Mouse (Mus musculus) embryo, embryonic 9.5 days (tissue): ENCODE measurements around the gene Macrod2.

ENCODE experiments used
- DNase-seq: peaks from one replicate; pipeline ENCODE4 v3.0.0-alpha.2; 2017; ENCODE audit errors: extremely low spot score

Gene Macrod2

GRCm38 (mm10) chr2:140395179-140395578, at the start of gene Macrod2:
Gene Macrod2, plus strand, starts transcription at chr2:140395309.
- peak; percentile 95 for DNase-seq

GRCm38 (mm10) chr2:140359905-140360304, 35.2 kb upstream of the Macrod2 start:
- no peak for DNase-seq

DNA sequence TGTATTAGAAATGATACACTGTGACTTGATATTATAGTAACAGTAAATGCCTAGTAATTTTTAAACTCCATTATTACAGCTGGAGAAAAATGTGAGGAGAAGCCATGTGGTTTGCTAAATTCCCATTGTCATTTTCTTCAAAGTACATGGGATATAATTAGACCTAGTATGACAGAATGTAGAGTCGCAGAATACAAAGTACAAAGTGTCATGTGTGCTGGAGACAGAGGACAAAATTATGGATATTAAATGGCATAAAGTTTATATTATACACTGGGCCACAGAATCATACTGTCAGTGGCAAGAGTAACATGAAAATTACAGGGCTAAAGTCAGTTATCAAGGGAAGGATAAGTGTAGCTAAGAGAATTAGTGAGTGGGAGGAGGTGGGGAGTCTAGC, 30.3 kb upstream of the Macrod2 start:
- no peak for DNase-seq

- no peak for DNase-seq
Measured at GRCm38 (mm10) chr2:140389525-140389924, 5.6 kb upstream of the Macrod2 start, which contains the start of gene Sel1l2. Gene Sel1l2, minus strand, starts transcription at chr2:140389706.

DNA sequence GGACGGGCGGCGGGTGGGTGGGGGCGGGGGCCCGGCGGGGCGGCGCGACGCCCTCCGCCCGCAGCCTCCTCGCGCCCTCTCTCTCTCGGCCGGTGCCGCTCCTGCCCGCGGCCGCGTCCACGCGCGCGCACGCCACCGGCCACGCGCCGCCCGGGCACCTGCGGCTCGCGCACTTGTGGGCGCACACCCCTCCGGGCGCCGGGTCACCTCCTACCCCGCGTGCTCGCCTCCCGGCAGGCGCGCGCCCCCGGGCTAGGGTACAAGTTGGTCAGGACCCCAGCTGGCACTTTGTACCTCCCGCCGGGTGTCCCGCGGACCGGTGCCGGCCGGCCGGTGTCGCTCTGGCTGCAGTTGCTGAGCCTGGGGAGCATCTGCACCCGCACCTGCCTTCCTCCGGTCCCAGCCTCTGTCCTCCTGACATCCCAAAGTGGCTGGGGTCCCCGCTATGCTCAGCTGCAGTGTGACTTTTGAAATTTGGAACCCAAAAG, 679 bp downstream of the Macrod2 start:
- peak; percentile 67 for DNase-seq

GRCm38 (mm10) chr2:140425844-140426243, 30.7 kb downstream of the Macrod2 start:
- no peak for DNase-seq

DNA sequence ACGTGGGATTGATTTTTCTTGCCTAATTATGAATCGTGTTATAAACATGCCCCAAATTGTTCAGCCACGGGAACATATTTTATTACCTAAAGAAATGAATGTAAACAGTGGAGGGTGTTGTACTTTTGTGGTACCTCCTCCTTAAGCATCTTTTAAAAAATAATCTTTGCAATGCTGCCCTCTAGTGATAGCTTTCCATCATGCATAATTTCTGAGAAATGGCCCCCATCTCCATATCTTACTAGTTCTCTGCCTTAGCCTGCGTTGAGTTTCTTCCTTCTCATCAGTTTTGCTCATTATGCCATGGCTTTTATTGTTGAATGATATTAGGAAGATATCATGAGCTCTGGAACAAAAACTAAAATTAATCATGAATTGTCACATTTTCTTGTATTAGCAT, 32.2 kb downstream of the Macrod2 start:
- DNase-seq: peak; percentile 40

DNA sequence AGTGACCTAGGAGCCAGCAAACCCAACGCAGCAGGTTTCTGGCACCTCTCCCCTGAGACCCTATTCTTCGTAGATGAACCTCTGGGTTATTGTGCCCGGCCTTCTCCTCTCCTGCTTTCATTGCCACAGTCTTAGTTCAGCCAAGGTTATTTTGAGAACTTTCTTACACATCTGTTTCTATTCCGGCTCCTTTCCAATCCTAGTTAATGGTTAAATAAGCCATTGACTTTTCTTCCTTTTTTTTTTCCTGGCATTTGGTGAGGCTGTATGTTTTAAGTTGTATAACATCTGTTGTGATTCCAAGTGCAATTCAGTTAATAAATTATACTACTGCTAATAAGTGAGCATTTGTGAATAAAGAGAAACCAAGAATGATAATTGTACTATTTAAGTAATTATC, 44.0 kb downstream of the Macrod2 start:
- DNase-seq: no peak

DNA sequence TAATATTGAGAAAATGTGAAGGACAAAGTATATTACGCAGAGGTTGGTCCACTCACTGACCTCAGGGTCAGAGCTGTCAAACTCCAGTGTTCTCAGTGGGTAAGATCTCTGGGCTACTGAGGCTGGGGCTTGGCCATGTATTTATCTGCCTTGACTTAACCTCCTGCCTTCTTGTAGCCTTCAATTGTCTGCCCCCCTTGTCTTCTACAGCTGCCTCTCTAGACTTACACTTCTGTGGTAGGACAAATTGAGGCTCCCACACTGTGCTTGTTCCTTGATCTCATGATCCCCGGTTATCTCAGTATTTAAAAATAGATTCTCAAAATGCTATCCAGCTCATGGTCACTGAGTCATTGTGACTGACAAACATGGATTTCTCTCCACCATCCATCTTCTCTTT, 53.5 kb downstream of the Macrod2 start:
- DNase-seq: no peak

- DNase-seq: no peak
Measured at GRCm38 (mm10) chr2:140475770-140476169, 80.7 kb downstream of the Macrod2 start.

DNA sequence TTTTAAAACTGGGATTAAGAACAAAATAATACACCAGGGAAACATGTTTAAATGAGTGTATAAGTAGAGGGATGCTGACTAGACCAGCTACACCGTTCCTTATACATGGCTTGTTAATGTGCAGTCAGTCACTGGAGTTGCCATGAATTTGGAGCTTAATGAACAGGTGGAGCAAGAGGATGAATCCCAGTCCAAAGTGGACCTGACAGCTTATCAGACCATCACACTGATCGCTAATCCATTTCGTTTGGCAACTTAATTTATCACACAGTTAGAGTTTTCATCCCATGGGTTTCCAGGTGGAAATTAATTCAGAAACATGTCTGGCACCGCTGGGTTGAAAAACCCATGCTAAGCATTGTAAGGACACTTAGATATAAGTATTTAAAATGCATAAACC, 81.8 kb downstream of the Macrod2 start:
- no peak for DNase-seq

GRCm38 (mm10) chr2:140482604-140483003, 87.5 kb downstream of the Macrod2 start:
- no peak for DNase-seq

DNA sequence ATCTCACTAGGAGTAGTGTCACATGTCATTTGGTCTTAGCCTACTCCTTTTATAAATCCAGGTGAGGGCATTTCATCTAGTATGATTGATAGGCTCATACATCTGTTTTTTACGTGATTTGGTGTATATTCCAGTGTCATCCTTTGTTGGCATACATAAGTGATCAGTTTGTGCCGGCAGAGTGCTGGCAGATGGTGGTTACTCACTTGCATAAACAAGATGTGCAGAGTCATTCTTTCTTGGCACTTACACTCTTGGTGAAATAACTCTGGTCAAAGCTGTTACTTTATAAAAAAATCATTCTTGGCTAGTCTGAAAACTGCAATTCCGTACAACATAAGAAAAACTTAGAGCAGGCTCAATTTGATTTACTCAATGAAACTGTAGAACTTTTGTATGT, 102.6 kb downstream of the Macrod2 start:
- DNase-seq: no peak

- DNase-seq: peak; percentile 45
Measured at GRCm38 (mm10) chr2:140500951-140501350, 105.8 kb downstream of the Macrod2 start.

GRCm38 (mm10) chr2:140521472-140521871, 126.4 kb downstream of the Macrod2 start:
- no peak for DNase-seq

DNA sequence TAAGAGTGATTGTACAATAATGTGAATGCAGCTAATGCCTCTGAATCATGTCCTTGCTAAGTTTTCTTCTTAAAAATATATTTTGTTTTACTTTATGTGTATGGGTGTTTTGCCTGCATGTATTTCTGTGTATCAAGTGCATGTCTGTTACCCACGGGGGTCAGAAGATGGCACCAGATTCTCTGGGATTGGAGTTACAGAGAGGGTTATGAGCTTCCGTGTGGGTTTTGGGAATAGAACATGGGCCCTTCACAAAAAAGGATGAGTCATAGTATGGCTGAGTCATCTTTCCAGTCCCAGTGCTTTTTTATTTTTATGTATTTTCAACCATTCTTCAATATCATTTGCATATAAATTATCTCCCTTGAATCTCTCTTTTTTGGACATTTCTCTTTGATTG, 135.1 kb downstream of the Macrod2 start:
- no peak for DNase-seq

DNA sequence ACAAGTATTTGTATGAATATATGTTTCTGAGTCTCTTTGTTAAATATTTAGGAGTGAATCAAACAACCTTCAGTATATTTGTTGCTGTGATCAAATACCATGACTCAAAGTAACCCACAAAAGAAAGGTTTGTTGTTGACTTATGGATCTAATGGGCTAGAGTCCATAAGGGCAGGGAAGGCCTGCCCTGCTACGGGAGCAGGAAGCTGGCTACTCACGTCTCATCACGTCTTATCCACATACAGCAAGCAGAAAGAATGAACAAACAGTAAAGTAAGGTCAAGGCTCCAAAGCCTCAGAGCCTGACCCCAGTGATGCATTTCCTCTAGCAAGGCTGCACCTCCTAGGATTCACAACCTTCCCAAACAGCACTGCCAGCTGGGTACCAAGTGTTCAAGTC, 136.9 kb downstream of the Macrod2 start:
- no peak for DNase-seq

- DNase-seq: no peak
Measured at GRCm38 (mm10) chr2:140532859-140533519, 137.9 kb downstream of the Macrod2 start.

DNA sequence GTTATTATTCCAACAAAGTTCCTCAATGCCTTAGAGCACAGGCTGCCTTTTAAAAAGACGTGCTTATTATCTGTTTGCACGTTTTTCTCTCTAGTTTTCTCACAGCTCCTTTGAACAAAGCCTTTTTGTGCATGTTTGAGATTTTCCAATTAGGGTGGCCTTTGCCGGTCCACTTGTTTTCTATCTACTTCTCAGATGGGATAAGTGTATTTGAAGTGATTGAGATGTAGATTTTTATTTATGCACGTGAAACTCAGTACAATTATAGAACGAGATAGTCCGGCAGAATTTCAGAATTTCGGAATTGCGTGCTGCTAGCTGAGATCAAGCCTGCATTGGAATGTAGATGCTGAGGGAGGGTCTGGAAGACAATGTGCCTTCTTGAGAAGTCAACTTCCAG, 138.5 kb downstream of the Macrod2 start:
- DNase-seq: no peak

GRCm38 (mm10) chr2:140534583-140534982, 139.5 kb downstream of the Macrod2 start:
- no peak for DNase-seq

- no peak for DNase-seq
Measured at GRCm38 (mm10) chr2:140535832-140536571, 140.9 kb downstream of the Macrod2 start.

DNA sequence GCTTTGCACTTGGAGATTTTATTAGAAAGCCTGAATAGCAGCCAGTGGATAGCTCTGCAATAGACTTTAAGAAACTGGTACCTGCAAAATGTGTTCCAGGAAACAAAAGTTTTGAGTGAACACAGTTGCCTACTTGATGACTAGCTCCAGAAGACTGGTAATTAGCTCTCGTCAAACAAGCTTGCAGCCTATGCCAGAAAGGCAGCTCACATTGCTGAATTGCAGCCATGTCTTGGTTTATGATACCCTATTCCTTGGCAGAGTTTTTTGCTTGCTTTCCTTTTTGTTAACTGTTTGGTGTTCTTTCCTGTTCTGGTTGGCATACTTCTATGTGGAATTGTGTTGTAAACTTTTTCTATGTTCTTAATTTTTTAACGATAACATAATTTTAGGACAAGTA, 154.2 kb downstream of the Macrod2 start:
- no peak for DNase-seq

DNA sequence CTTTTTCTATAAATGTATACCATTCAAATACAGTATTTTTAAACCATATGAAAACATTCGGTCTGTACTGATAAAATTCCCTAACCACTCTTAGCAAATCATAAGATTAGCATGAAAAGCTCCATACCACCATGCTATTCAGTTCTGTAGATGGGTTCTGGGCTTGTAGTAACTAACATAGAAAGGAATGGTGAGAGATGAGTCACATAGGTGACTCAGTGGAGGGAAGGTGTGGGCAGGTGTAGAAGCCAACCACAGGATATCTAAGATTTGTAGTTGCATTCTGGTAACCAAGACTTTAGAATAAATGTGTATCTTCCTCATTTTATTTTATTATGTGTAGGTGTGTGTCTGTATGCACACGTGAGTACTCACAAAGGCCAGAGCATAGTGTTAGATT, 166.3 kb downstream of the Macrod2 start:
- no peak for DNase-seq
